Mouse (Mus musculus): ENCODE data around the gene Nebl.

- no peak for TF ChIP-seq POLR2A (IDR thresholded peaks at IDR 0.05; ENCODE audit: low read depth, low read length)
- TF ChIP-seq CTCF (IDR thresholded peaks at IDR 0.05; ENCODE audit: extremely low read depth, insufficient read depth, insufficient read length, insufficient replicate concordance) = no peak
Measured at GRCm38 (mm10) chr2:17642770-17643169, 88.5 kb downstream of the Nebl start.

Measured in spleen, adult 2 months (tissue).